Mouse (Mus musculus) midbrain, embryonic 11.5 days (tissue): ENCODE data around the gene Fgfr1op. TPM values are rescaled to one million over a fixed set of nuclear protein-coding genes. Genes with fewer than 3 reads are reported as not detected.

Experiments
- ATAC-seq: fragments of 200-750 bp; cut with Nextera tagmentation; 2 replicates; pipeline ENCODE4 v1.8.0; 2017; ENCODE audit warnings: moderate TSS enrichment, moderate library complexity; ENCODE audit not compliant: low FRiP score
- DNase-seq: peaks from one replicate; pipeline ENCODE4 v3.0.0; 2015; ENCODE audit warnings: low spot score; ENCODE audit errors: missing footprints
- H3K27ac ChIP-seq: fragments of 300-500 bp; sonication (generic); 2 replicates; pipeline ENCODE4 v1.5.1; 2014; ENCODE audit warnings: low read depth, low read length
- H3K27me3 ChIP-seq: fragments of 300-500 bp; sonication (generic); 2 replicates; pipeline ENCODE4 v1.6.1; 2014; ENCODE audit warnings: mild to moderate bottlenecking, low read length, moderate library complexity, mixed read lengths; ENCODE audit not compliant: control insufficient read depth, insufficient read depth
- H3K36me3 ChIP-seq: fragments of 300-500 bp; sonication (generic); 2 replicates; pipeline ENCODE4 v1.6.1; 2014; ENCODE audit warnings: mild to moderate bottlenecking, low read length, moderate library complexity, mixed read lengths; ENCODE audit not compliant: control insufficient read depth, insufficient read depth
- H3K4me1 ChIP-seq: fragments of 300-500 bp; sonication (generic); 2 replicates; pipeline ENCODE4 v1.6.1; 2014; ENCODE audit warnings: low read length; ENCODE audit not compliant: control insufficient read depth, insufficient read depth
- H3K4me2 ChIP-seq: fragments of 300-500 bp; sonication (generic); 2 replicates; pipeline ENCODE4 v1.6.1; 2014; ENCODE audit warnings: mild to moderate bottlenecking, moderate library complexity
- H3K4me3 ChIP-seq: fragments of 300-500 bp; sonication (generic); 2 replicates; pipeline ENCODE4 v1.5.1; 2014; ENCODE audit warnings: low read depth, low read length
- H3K9ac ChIP-seq: fragments of 300-500 bp; sonication (generic); 2 replicates; pipeline ENCODE4 v1.6.1; 2014; ENCODE audit warnings: low read length
- H3K9me3 ChIP-seq: fragments of 300-500 bp; sonication (generic); 2 replicates; pipeline ENCODE4 v1.6.1; 2016; ENCODE audit warnings: low read length; ENCODE audit not compliant: control insufficient read depth
- WGBS: fragments of 180-500 bp; shearing (Covaris S2); extraction: QIAGEN DNeasy Blood & Tissue Kit; methylation state at CpG from one replicate; pipeline ENCODE4 v1.1.7; 2014; 5-methylcytosine and 5-hydroxymethylcytosine counted together
- polyA plus RNA-seq: library from polyadenylated mRNA; unstranded; fragments of >200 nt; fragmentation: Nextera tagmentation; extraction: Ambion mirVana; gene quantifications from 2 replicates; pipeline ENCODE4 v1.2.1, GENCODE M21; 2014

Gene Fgfr1op
- polyA plus RNA-seq, 1 experiment from 2014 or later: 61.3 TPM

DNA sequence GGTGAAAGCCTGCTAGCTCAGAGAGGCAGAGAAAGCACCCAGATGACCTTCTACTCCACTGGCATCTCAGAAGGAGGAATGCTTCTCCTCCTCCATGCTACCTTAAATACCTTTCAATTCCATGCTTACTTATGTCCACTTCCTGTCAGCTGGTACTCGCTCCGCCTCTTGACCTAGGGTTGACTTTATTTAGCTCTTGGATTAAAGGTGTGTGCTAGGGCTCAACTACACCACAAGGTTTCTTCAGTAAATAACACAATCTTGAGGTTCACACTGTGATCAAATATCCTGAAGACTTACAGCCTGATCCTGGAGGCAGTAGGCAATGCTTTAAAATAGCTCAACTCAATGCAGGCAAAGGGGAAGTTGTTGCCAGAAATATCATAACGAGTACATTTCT lies 64.3 kb downstream of the Fgfr1op start:
- DNase-seq: peak; percentile 12
- H3K27ac ChIP-seq: no peak overlapping the region
- H3K9ac ChIP-seq: no peak overlapping the region
- no peaks in the 10 kb centered on the region for H3K4me1 ChIP-seq
- H3K4me3 ChIP-seq: no peak overlapping the region
- no peak overlapping the region for H3K4me2 ChIP-seq
- no peak for ATAC-seq
- H3K27me3 ChIP-seq: no peaks in the 10 kb centered on the region
- H3K9me3 ChIP-seq: no peaks in the 10 kb centered on the region
- no peaks in the 10 kb centered on the region for H3K36me3 ChIP-seq
- WGBS: 87% methylated on average over 3 of the region's 3 CpGs

DNA sequence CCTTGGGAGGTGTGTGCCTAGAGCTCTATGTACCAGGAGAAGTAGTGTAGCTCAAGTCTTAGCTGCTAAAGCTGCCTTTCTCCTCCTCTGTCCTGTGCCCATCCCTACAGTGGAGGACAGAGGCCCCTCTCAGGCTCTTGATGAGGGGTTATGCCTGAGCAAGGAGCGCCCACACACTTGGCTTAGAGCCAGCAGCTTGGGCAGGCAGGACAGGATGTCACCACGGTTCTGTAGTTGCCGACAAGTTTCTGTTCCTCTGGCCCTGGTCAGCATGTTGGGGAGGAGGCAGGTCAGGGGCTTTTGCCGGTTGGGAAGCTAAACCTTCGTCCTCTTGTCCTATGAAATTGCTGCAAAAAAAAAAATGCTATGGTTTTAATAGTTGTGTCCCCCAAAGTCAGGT lies 66.8 kb downstream of the Fgfr1op start:
- 79% methylated on average over 5 of the region's 5 CpGs for WGBS
- DNase-seq (peak; percentile 28), ATAC-seq (no peak)
- no peak overlapping the region for H3K4me3 ChIP-seq
- H3K4me1 ChIP-seq: no peaks in the 10 kb centered on the region
- no peak overlapping the region for H3K9ac ChIP-seq
- no peak overlapping the region for H3K27ac ChIP-seq
- H3K36me3 ChIP-seq: no peaks in the 10 kb centered on the region
- H3K27me3 ChIP-seq: no peaks in the 10 kb centered on the region
- no peak overlapping the region for H3K4me2 ChIP-seq
- no peaks in the 10 kb centered on the region for H3K9me3 ChIP-seq

DNA sequence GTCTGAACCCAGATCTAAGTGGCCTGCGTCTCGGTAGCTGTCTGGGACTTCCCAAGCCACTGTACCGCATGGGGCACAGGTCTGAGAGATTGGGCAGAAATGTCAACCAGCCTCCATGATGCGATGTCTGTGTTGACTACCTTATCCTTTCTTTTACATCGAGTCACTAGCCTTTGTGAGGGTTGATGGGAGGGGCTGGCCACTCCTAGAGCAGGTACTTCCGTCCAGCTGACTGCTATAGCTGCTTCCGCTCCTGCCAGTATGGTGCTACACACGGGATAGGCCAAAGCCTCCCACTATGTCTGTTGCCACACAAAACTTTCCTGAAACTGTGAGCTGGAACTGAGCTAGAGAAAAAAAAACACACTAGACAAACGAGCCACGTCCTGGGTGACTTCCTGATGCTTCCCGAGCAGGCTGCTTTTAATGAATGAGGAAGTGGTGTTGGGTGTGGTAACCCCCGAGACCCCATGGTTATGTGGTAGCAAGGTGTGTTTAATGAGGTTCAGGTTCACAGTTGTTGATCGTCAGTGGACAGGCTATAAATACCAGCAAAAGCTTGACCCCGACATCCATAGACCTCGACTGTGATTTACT lies 68.4 kb downstream of the Fgfr1op start:
- H3K4me3 ChIP-seq: no peak overlapping the region
- H3K9ac ChIP-seq: no peak overlapping the region
- WGBS: 86% methylated on average over 15 of the region's 15 CpGs
- no peak for ATAC-seq
- no peaks in the 10 kb centered on the region for H3K4me1 ChIP-seq
- H3K36me3 ChIP-seq: no peaks in the 10 kb centered on the region
- no peaks in the 10 kb centered on the region for H3K9me3 ChIP-seq
- H3K27ac ChIP-seq: no peak overlapping the region
- H3K4me2 ChIP-seq: no peak overlapping the region
- no peaks in the 10 kb centered on the region for H3K27me3 ChIP-seq
- peak; percentile 45 for DNase-seq

DNA sequence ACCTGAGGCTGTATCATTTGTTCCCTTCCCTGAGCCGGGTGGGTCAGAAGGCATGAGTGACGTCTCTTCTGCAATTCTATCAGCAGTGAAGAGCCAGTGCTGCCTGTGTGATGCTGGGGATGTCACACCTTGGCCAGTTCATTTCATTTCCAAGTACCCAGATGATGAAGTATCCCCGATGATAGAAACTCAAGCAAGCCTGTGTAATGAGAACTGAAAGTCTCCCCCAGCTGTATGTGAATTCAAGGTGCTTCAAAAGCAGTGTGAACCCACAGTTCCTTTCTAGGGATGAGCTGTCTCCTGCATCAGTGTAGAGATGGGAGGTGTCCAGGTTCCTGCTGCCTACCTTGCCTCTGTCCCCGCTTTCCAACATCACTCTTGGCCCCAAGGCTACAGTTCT lies 69.2 kb downstream of the Fgfr1op start:
- no peak overlapping the region for H3K9ac ChIP-seq
- no peaks in the 10 kb centered on the region for H3K9me3 ChIP-seq
- peak; percentile 6 for DNase-seq
- no peak for ATAC-seq
- WGBS: 88% methylated on average over 4 of the region's 4 CpGs
- H3K4me1 ChIP-seq: no peaks in the 10 kb centered on the region
- no peak overlapping the region for H3K4me2 ChIP-seq
- H3K27ac ChIP-seq: no peak overlapping the region
- no peaks in the 10 kb centered on the region for H3K36me3 ChIP-seq
- no peak overlapping the region for H3K4me3 ChIP-seq
- H3K27me3 ChIP-seq: no peaks in the 10 kb centered on the region

DNA sequence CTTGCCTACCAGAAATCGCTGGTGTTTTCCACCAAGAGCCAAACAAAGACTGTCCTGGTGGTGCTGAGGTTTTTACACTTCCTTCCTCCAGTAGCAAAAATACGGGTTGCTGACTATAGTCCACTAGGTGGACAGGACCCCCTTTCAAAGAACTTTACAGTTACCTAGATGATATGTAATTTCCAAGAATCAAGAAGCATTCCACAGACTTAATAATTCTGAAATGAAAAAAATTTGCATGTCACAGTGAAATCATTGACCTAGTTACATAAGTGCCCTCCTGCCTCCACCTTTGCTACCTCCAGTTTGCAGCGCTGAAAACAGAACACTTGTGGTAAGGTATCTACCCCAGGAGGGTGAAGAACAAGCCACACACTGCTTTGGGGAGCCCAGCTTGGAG lies 70.4 kb downstream of the Fgfr1op start, which contains the start of gene Ccr6:
Ccr6 (plus strand) TSS at position 301 of the 400 bp plus-strand sequence.
- no peaks in the 10 kb centered on the region for H3K27me3 ChIP-seq
- no peaks in the 10 kb centered on the region for H3K36me3 ChIP-seq
- WGBS: 75% methylated on average over 3 of the region's 3 CpGs
- no peak within 1 kb of the TSS for H3K4me2 ChIP-seq
- no peak within 1 kb of the TSS for H3K9ac ChIP-seq
- H3K4me3 ChIP-seq: no peak within 1 kb of the TSS
- no peaks in the 10 kb centered on the region for H3K9me3 ChIP-seq
- H3K4me1 ChIP-seq: no peaks in the 10 kb centered on the region
- no peak for ATAC-seq
- no peak for DNase-seq
- no peak within 1 kb of the TSS for H3K27ac ChIP-seq

DNA sequence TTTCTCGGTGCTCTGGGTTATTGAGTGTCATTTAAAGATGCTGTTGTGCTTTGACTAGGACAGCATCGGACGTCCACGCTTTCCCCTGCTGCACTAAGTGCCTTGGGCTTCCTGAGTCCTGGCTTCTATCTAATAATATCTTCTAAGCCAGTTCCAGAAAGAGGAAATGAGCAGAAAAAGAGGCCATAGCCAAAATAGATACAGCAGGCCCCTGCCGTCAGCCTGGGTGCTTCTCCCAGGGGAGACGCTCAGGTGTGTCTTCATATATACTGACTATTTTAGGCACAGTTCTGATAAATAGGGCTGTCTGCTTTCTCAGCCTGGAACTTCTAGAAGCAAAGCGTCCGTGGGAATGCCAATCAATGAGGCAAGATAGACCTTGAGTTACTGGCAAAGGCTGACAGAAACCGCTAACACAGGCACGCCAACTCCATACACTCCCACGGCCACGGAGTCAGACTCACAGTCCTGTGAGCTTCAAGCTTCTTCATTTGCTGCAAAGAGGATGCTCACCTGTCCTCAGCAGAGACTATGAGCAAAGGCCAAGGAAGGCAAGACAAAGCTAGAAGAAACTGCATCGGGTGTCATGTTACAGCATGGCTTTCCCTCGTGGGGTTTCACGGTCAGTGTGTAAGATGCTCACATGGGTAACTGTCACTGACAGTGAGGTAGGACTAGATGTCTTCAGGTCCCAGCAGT lies 72.9 kb downstream of the Fgfr1op start:
- 85% methylated on average over 15 of the region's 15 CpGs for WGBS
- H3K9ac ChIP-seq: no peak overlapping the region
- no peak for ATAC-seq

DNA sequence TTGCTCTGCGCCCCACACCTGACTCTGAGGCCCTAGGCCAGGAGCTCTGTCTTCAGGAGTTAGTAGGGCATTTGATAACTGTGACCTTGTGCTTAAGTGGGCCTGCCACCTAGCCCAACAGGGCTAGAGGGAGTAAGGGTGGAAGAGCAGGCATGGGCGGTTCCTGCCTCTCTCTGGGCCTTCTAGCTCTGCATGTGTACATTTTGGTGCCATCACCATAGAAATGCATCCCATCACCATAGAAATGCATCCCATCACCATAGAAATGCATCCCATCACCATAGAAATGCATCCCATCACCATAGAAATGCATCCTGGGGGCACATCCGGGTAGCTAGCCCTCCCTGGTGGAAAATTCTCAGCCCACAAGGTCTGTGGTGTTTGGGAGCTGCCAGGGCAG lies 74.3 kb downstream of the Fgfr1op start:
- no peak for ATAC-seq
- WGBS: 69% methylated on average over 3 of the region's 3 CpGs

More for the DNA sequence above, 72.9 kb downstream of the Fgfr1op start:
- Histone ChIP-seq H3K36me3 (no peaks in the 10 kb centered on the region), H3K4me1 (no peaks in the 10 kb centered on the region), H3K4me2 (no peak overlapping the region), H3K9me3 (no peaks in the 10 kb centered on the region), H3K27me3 (no peaks in the 10 kb centered on the region), H3K4me3 (no peak overlapping the region), H3K27ac (no peak overlapping the region)
- peak; percentile 53 for DNase-seq

DNA sequence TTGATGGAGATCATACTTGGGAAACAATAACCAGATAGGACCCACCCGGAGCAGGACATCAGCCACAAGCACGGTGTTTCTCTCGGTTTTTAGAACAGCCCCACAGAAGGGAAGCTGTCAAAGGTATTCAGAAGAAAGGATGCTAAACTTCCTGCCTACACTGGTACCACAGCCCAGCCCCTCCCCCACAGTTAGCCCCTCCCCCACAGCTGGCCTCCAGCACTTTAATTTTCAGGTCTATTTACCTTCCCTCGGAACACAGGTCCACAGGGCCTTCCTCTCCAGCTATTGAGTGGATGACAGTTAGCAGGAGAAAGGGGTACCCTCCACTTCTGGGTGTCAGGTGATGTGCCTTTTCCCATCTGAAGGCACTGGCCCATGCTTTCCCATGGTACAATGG lies 75.2 kb downstream of the Fgfr1op start:
- Histone ChIP-seq H3K4me2 (no peak overlapping the region), H3K36me3 (no peaks in the 10 kb centered on the region), H3K27me3 (no peaks in the 10 kb centered on the region), H3K9me3 (no peaks in the 10 kb centered on the region), H3K9ac (no peak overlapping the region), H3K4me1 (no peaks in the 10 kb centered on the region), H3K27ac (no peak overlapping the region), H3K4me3 (no peak overlapping the region)
- DNase-seq: no peak
- no peak for ATAC-seq
- WGBS: 77% methylated on average over 4 of the region's 4 CpGs

More for the DNA sequence above, 74.3 kb downstream of the Fgfr1op start:
- H3K36me3 ChIP-seq: no peaks in the 10 kb centered on the region
- H3K9ac ChIP-seq: no peak overlapping the region
- H3K9me3 ChIP-seq: no peaks in the 10 kb centered on the region
- no peak overlapping the region for H3K27ac ChIP-seq
- no peak overlapping the region for H3K4me3 ChIP-seq
- no peak for DNase-seq
- no peaks in the 10 kb centered on the region for H3K4me1 ChIP-seq
- H3K4me2 ChIP-seq: no peak overlapping the region
- H3K27me3 ChIP-seq: no peaks in the 10 kb centered on the region

DNA sequence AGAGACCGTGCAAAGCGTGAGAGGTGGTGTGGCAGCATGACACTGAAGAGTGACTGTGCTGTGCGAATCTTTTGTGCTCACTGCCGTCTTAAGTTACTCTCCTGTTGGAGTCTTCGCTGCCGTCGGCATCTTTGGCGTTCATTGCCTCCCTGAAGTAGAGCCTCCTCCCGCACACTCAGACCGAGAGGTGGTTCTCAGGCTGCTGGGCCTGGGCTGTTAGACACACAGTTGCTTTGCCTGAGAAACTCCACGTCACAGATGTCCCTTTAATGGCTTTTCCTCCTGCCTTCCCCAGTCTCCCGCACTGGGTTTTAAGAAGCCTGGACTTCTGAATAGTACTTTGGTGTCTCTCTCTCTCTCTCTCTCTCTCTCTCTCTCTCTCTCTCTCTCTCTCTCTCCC lies 76.3 kb downstream of the Fgfr1op start:
- Histone ChIP-seq H3K9ac (no peak overlapping the region), H3K4me2 (no peak overlapping the region), H3K4me1 (no peaks in the 10 kb centered on the region), H3K9me3 (no peaks in the 10 kb centered on the region), H3K36me3 (no peaks in the 10 kb centered on the region), H3K4me3 (no peak overlapping the region), H3K27me3 (no peaks in the 10 kb centered on the region), H3K27ac (no peak overlapping the region)
- 78% methylated on average over 12 of the region's 12 CpGs for WGBS
- ATAC-seq (no peak), DNase-seq (no peak)
